Mouse (Mus musculus) B cell, adult 62 days (primary cell): ENCODE measurements around the gene Zdhhc16. TPM values are rescaled to one million over a fixed set of nuclear protein-coding genes. Genes with fewer than 3 reads are reported as not detected.

Experiments used
- total RNA-seq: library from RNA; stranded (reverse); gene quantifications from 4 replicates; pipeline ENCODE4 v1.2.4, GENCODE M21; 2023

Gene Zdhhc16
- total RNA-seq: 33.0 to 38.7 TPM (median 34.5 TPM) in 4 replicates

DNA sequence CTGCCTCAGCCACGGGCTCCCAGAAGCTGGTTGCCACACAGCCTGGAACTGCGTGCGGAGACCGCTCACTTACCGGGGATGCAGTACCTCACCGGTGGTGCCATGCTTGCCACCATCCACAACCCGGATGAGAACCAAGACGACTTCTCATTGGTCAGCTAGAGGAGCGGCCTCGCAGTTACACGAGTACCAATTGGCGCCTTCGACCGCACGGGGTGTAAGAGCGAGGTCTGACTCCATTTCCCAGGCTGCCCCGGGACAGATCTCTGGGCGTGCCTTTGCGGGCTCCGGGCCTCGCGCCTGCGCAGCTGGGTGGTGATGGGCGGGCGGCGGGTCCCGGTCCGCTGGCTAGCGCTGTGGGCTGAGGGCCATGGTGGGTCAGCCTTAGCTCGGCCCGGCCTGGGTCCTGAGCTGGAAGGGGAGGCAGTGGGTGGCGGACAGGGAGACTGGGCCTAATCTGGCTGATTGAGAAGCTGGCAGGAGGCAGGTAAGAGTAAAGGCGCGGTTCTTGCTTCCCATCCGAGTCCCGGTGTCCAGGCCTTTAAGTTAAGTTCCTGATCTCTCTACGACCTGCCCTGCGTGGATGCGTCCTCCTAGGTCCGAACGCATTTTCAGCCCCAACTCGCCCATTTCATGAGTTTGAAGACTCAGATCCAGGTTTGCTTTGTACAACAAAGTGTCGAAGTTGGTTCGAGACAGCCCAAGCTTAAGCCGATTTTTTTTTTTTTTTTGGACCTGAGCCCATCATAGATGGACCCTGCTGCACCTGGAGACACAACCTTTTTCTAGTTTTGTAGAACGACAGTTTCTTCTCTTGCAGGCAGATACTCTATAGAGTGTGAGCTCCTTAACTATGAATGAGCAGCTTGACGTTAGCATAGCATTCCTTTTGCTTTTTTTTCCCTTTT, at the start of gene Zdhhc16, which contains the start of gene Exosc1:
TSS of gene Zdhhc16 (plus strand) at position 302 of the 908 bp plus-strand sequence.
TSS of gene Exosc1 (minus strand) at position 245 of the 908 bp plus-strand sequence.

DNA sequence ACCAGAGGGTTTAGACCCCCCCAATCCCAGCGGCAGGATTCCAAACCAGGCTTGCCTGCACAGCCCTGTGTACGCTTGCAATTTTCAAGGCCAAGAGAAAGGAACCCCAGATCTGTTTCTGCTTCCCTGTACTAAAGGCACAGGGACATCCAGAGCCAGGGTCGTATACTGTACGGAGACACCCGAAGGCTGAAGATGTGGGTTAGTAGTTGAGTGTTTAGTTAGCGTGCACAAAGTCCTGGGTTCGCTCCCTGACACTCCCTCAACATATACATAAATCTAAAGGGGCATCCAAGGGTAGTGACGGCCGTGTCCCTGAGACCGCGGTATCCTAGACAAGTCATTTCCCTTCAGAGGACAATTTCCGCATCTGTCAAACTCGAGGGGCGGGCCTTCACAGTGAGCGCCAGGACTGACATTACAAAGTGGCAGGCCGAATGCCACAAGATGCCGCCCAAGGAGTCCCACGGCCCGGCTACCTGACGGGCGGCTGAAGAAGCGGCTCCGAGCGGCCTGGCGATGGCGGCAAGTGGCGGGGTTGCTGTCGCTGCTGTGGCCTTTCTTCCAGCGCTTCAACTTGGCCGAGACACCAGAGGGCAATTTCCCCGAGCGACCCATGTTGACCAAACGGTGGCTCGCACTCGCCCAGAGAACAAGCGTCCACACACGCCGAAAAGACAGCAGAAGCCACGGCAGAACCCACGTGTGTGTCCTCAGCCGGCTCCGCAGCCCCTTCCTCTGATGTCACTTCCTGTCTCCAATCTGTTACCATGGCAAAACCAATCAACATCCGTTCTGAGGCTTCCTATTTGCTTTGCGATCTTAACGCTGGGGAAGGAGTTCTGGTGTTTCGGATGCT, 37.6 kb upstream of the Zdhhc16 start, which contains the start of gene Rrp12:
TSS of gene Rrp12 (minus strand) at position 714 of the 859 bp plus-strand sequence.

GRCm38 (mm10) chr19:41911178-41912073, 21.9 kb upstream of the Zdhhc16 start, which contains the start of gene Pgam1:
TSS of gene Pgam1 (plus strand) at chr19:41911923.

GRCm38 (mm10) chr19:41980819-41981594, 47.7 kb downstream of the Zdhhc16 start, which contains the start of gene Mms19:
TSS of gene Mms19 (minus strand) at chr19:41981157.

DNA sequence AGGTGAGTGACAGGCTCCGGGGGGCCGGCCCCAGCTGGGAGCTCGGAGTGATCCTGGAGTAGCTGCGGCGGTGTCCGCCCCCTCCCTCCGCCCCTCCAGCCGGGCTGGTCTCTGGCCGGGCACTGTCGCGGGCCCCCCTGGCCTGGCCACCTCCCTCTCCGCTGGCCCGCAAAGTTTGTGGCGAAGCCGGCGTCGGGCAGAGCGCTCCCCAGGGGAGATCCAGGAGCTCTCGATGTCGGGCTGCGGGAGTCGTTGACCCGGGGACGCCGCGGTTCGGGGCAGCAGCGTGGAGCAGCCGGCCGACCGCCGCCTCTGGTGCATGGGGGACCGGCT, 48.3 kb downstream of the Zdhhc16 start, which contains the start of gene Ubtd1:
TSS of gene Ubtd1 (plus strand) at position 169 of the 333 bp plus-strand sequence.

Other genes starting within 250 kb of the Zdhhc16 start
- 0.30 to 0.46 TPM (median 0.34 TPM) in 3 of 4 replicates, not detected in the other for gene Slit1, start 189.8 kb upstream of the Zdhhc16 start, total RNA-seq
- gene Arhgap19, start 131.4 kb upstream of the Zdhhc16 start, total RNA-seq: 2.8 to 5.1 TPM (median 3.2 TPM) in 4 replicates
- 35.5 to 40.5 TPM (median 37.3 TPM) in 4 replicates for gene Frat1, start 103.5 kb upstream of the Zdhhc16 start, total RNA-seq
- gene Frat2, start 85.3 kb upstream of the Zdhhc16 start, total RNA-seq: 37.5 to 43.8 TPM (median 38.4 TPM) in 4 replicates
- 37.5 to 42.6 TPM (median 39.7 TPM) in 4 replicates for gene Rrp12, start 37.3 kb upstream of the Zdhhc16 start, total RNA-seq
- 80.9 to 95.2 TPM (median 81.5 TPM) in 4 replicates for gene Pgam1, start 21.6 kb upstream of the Zdhhc16 start, total RNA-seq
- gene Exosc1, start 57 bp upstream of the Zdhhc16 start, total RNA-seq: 43.1 to 47.9 TPM (median 46.8 TPM) in 4 replicates
- gene Mms19, start 47.7 kb downstream of the Zdhhc16 start, total RNA-seq: 73.0 to 88.4 TPM (median 77.2 TPM) in 4 replicates
- 4.8 to 7.0 TPM (median 5.7 TPM) in 4 replicates for gene Ubtd1, start 48.3 kb downstream of the Zdhhc16 start, total RNA-seq
- gene Ankrd2, start 102.5 kb downstream of the Zdhhc16 start, total RNA-seq: not detected in 4 replicates
- gene Hoga1, start 112.1 kb downstream of the Zdhhc16 start, total RNA-seq: not detected in 4 replicates
- not detected in 4 replicates for gene 4933411K16Rik, start 118.8 kb downstream of the Zdhhc16 start, total RNA-seq
- not detected in 4 replicates for gene Morn4, start 152.9 kb downstream of the Zdhhc16 start, total RNA-seq
- 46.3 to 50.4 TPM (median 48.0 TPM) in 4 replicates for gene Pi4k2a, start 157.0 kb downstream of the Zdhhc16 start, total RNA-seq
- 3.8 to 4.8 TPM (median 4.2 TPM) in 4 replicates for gene Avpi1, start 195.6 kb downstream of the Zdhhc16 start, total RNA-seq
- 1.1 to 1.6 TPM (median 1.2 TPM) in 4 replicates for gene Marveld1, start 213.9 kb downstream of the Zdhhc16 start, total RNA-seq
- gene Zfyve27, start 230.5 kb downstream of the Zdhhc16 start, total RNA-seq: 80.0 to 88.4 TPM (median 86.0 TPM) in 4 replicates